Comparison of ENCODE assay signal across 28 mouse cellular contexts in genomic region chr13:20050149-20050548, GRCm38 (mm10). TPM values are rescaled to one million over a fixed set of nuclear protein-coding genes. Genes with fewer than 3 reads are reported as not detected.
DNase-seq lines count a peak whose midpoint lies in the region; ATAC-seq and TF ChIP-seq lines count a peak whose summit lies in the region.
"Had no signal": no experiment of that assay in that cellular context is flagged by ENCODE, and none has a peak within 500 bp of the region (broad histone marks: within the 10 kb centered on the region; RNA-seq: fewer than 3 reads in every experiment).

No protein-coding gene starts in this region.

- H3K9me3 ChIP-seq in kidney, postnatal 0 days (replicated peaks; ENCODE audit: low read length), result no peaks in the 10 kb centered on the region
- H3K9me3 ChIP-seq: embryonic facial prominence, embryonic 12.5 days; embryonic facial prominence, embryonic 15.5 days; heart, embryonic 12.5 days; heart, embryonic 15.5 days; hindbrain, embryonic 10.5 days; hindbrain, embryonic 13.5 days had no signal

- no peak for TF ChIP-seq POLR2A in testis, adult 2 months (IDR thresholded peaks at IDR 0.05; ENCODE audit: control insufficient read depth, low read depth, low read length)

- no peak overlapping the region for H3K9ac ChIP-seq in kidney, postnatal 0 days (ENCODE audit: low read depth, low read length)
- H3K9ac ChIP-seq: embryonic facial prominence, embryonic 12.5 days; embryonic facial prominence, embryonic 15.5 days; heart, embryonic 12.5 days; heart, embryonic 15.5 days; hindbrain, embryonic 13.5 days had no signal

- 56% methylated on average over 10 of the region's 10 CpGs for WGBS in kidney, postnatal 0 days

- H3K27me3 ChIP-seq in kidney, postnatal 0 days (ENCODE audit: insufficient read depth, low read length), result no peaks in the 10 kb centered on the region
- no peaks in the 10 kb centered on the region for H3K27me3 ChIP-seq in testis, adult 2 months (ENCODE audit: control insufficient read depth, insufficient read depth, low read length)
- H3K27me3 ChIP-seq: embryonic facial prominence, embryonic 12.5 days; embryonic facial prominence, embryonic 15.5 days; heart, embryonic 12.5 days; heart, embryonic 15.5 days; hindbrain, embryonic 13.5 days had no signal

- H3K4me1 ChIP-seq in kidney, postnatal 0 days (replicated peaks; ENCODE audit: insufficient read depth, low read length), result no peaks in the 10 kb centered on the region
- H3K4me1 ChIP-seq in testis, adult 2 months (ENCODE audit: control insufficient read depth, insufficient read depth, low read length), result peaks cover 5% of the 10 kb centered on the region; the same call in 1 of the 2 replicates
- H3K4me1 ChIP-seq: embryonic facial prominence, embryonic 12.5 days; heart, embryonic 12.5 days had no signal

- H3K27ac ChIP-seq in kidney, postnatal 0 days, result no peak overlapping the region
- no peak overlapping the region; the same call in 1 of the 2 replicates for H3K27ac ChIP-seq in testis, adult 2 months (ENCODE audit: control insufficient read depth, insufficient read depth, low read depth, low read length)
- H3K27ac ChIP-seq: embryonic facial prominence, embryonic 12.5 days; embryonic facial prominence, embryonic 15.5 days; gastrocnemius, adult 2 months; heart, embryonic 15.5 days; hindbrain, embryonic 10.5 days; hindbrain, embryonic 13.5 days had no signal

- DNase-seq in kidney, postnatal 0 days (ENCODE audit: low spot score), result peak; percentile 17
- DNase-seq in kidney, adult 18-20 months, result no peak
- DNase-seq in ovary, adult 18-20 months (ENCODE audit: low spot score), result peak; percentile 25
- no peak for DNase-seq in ovary, postnatal 14 days (ENCODE audit: low spot score)
- DNase-seq in testis, postnatal 14 days (ENCODE audit: low spot score), result peak; percentile 80
- no peak for DNase-seq in frontal cortex, postnatal 14 days (ENCODE audit: low spot score in 2 of 2)
- DNase-seq: adrenal gland, adult 2 months; adrenal gland, postnatal 14 days; cerebellum, adult 11 months; cerebellum, adult 2 months; cerebellum, adult 9-11 months; cerebellum, postnatal 25 days; gastrocnemius, adult 2 months; gastrocnemius, postnatal 14 days; heart, adult 18-20 months; heart, postnatal 10 days; heart, postnatal 36 days had no signal

- no peaks in the 10 kb centered on the region for H3K36me3 ChIP-seq in kidney, postnatal 0 days (ENCODE audit: insufficient read depth, low read length)
- H3K36me3 ChIP-seq in testis, adult 2 months (ENCODE audit: control insufficient read depth, insufficient read depth, low read length), result no peaks in the 10 kb centered on the region
- H3K36me3 ChIP-seq: embryonic facial prominence, embryonic 12.5 days; embryonic facial prominence, embryonic 15.5 days; heart, embryonic 12.5 days; heart, embryonic 15.5 days; hindbrain, embryonic 10.5 days; hindbrain, embryonic 13.5 days had no signal

- H3K4me3 ChIP-seq in kidney, postnatal 0 days (replicated peaks; ENCODE audit: low read depth, low read length), result no peak overlapping the region
- peak overlapping the region; percentile 32; the same call in 1 of the 2 replicates for H3K4me3 ChIP-seq in testis, adult 2 months (ENCODE audit: control insufficient read depth, low read depth, low read length)
- H3K4me3 ChIP-seq: embryonic facial prominence, embryonic 12.5 days; embryonic facial prominence, embryonic 15.5 days; gastrocnemius, adult 2 months; heart, embryonic 12.5 days; heart, embryonic 15.5 days; hindbrain, embryonic 10.5 days; hindbrain, embryonic 13.5 days had no signal

- no peak for TF ChIP-seq CTCF in kidney, postnatal 0 days (IDR thresholded peaks at IDR 0.05; ENCODE audit: low read depth)
- TF ChIP-seq CTCF in testis, adult 2 months (IDR thresholded peaks at IDR 0.05; ENCODE audit: control insufficient read depth, insufficient read depth, insufficient replicate concordance, low read depth, low read length), result no peak

- H3K4me2 ChIP-seq in kidney, postnatal 0 days (ENCODE audit: low read length), result no peak overlapping the region
- H3K4me2 ChIP-seq: embryonic facial prominence, embryonic 12.5 days; embryonic facial prominence, embryonic 15.5 days; heart, embryonic 12.5 days; heart, embryonic 15.5 days; hindbrain, embryonic 13.5 days had no signal

- ATAC-seq in kidney, postnatal 0 days (replicated peaks; ENCODE audit: low FRiP score, low read depth), result peak; percentile 46; the same call in 1 of the 2 replicates
- ATAC-seq: CD4-positive, CD25-positive, alpha-beta regulatory T cell, adult 4 months; forebrain, embryonic 14.5 days; hindbrain, embryonic 16.5 days had no signal

RNA-seq across cellular contexts. Expression of gene Elmo1, which starts 40.2 kb away (rescaled TPM):
- polyA plus RNA-seq in kidney, postnatal 0 days (2015; fragmentation: Nextera tagmentation; extraction: Ambion mirVana), result 5.1 and 6.0 TPM in 2 replicates
- polyA plus RNA-seq in testis, adult 2 months (2012; rRNA removed), result 16.3 and 17.9 TPM in 2 replicates
- polyA plus RNA-seq: C2C12 had no signal

Comparison
In these comparisons a context has a peak if more than half of its experiments do, and no peak if none do; other contexts are left out.
1. DNase-seq: peak in kidney, postnatal 0 days (single experiment), ovary, adult 18-20 months (single experiment) and testis, postnatal 14 days (single experiment); none in kidney, adult 18-20 months (single experiment), ovary, postnatal 14 days (single experiment) and frontal cortex, postnatal 14 days (0 of 2).